Mouse (Mus musculus): ENCODE measurements at regions not wholly inside any gene's neighbourhood (a gene's known extent, or its start where the extent isn't known, plus 50 kb on each side); places are given as distances from the start of the nearest gene placed in this dataset.

GRCm38 (mm10) chr14:61819251-61819650 is 212.0 kb downstream of the Kcnrg start:
- DNase-seq (ENCODE audit: low spot score): no peak

DNA sequence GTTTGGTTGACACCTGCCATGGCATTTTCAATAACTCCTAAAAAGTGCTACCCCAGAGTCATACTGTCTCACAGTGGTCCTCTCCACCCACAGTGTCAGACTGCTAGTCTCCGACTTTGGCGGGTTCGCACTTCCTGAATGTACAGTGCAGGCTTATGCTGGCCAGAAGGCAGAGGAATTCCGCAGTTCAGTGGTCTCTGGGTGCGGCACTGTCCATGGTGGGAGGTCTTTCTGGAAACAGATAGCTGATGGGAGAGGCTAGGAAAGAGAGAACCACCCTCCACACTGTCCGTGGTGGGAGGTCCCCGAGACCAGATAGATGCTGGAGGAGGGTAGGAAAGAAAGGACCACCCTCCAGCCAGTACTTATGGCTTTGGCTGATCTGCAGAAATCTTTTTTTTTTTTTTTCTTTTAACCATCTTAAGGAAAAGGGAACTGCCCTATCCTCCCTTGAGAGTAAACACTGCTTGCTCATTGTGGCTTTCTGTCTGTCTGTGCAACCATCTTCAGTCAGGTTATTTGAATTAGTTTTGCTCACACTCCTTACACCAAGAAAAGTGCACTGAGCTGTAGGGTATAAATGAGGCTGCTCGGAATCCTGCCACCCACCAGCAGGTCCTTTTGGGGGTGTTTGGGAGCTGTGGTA is 227.2 kb downstream of the Kcnrg start:
- DNase-seq (ENCODE audit: low spot score): no peak

GRCm38 (mm10) chr14:61835729-61836128 is 228.5 kb downstream of the Kcnrg start:
- no peak for DNase-seq (ENCODE audit: low spot score)

GRCm38 (mm10) chr14:61836231-61836630 is 229.0 kb downstream of the Kcnrg start:
- no peak for DNase-seq (ENCODE audit: low spot score)

- no peak for DNase-seq (ENCODE audit: low spot score)
These were observed 229.7 kb downstream of the Kcnrg start for GRCm38 (mm10) chr14:61836965-61837364.

- DNase-seq (ENCODE audit: low spot score): no peak
These were observed 230.6 kb downstream of the Kcnrg start for GRCm38 (mm10) chr14:61837851-61838250.

- DNase-seq (ENCODE audit: low spot score): no peak
These were observed 235.2 kb downstream of the Kcnrg start for GRCm38 (mm10) chr14:61842476-61842875.

DNA sequence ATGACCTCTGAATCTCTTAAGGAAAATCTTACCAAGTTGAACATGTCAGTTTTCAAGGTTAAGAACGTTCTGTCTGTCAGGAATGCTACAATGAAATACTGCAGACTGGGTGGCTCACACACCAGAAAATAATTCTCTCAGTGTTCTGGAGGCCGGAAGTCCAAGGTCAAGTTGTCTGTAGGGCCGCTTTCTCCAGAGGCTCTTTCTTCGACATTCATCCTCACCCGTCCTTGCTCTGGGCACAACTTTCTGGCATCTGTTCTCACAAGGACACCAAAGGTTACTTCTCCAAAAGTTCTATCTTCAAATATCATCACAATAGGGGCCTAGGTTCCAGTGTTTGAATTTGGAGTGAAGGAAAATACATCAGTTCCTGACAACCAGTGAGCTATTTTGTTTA is 239.2 kb downstream of the Kcnrg start:
- DNase-seq (ENCODE audit: low spot score): no peak

DNA sequence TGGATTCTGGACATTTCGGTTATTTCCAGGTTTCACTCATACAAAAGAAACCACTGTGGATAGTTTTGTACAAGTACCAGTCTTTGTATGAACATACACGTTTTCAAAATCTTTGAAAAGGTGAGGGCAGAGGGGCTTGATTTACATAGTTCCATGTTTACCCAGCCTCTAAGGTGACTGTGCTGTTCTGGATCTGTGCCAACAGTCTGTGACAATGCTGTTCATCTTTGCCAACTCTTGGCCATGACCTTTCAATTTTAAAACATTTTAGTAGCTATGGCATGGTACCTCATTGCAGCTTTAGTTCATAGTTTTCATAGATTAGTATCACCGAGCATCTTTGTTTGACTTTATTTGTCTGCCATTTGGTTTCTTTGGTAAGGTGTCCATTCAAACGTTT is 243.0 kb downstream of the Kcnrg start:
- DNase-seq (ENCODE audit: low spot score): peak; percentile 5

- peak; percentile 21 for DNase-seq (ENCODE audit: low spot score)
These were observed 250.4 kb downstream of the Kcnrg start for GRCm38 (mm10) chr14:61857616-61858015.

DNA sequence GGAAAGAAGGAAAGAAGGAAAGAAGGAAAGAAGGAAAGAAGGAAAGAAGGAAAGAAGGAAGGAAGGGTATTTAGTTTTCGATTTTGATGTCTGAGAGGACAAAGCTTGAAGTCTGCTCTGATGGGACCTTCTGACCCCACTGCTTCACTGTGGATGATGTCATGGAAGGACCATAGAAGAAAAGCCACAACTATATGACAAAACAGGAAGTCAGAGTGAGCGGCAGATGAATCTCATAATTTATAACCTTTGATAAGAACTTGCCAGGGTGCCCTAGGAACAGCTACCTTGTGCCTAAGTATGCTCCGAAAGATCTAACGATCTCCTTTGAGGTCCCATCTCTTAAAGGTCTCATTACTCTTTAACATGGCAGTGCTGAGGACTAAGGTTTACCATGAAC is 253.4 kb downstream of the Kcnrg start:
- no peak for DNase-seq (ENCODE audit: low spot score)

DNA sequence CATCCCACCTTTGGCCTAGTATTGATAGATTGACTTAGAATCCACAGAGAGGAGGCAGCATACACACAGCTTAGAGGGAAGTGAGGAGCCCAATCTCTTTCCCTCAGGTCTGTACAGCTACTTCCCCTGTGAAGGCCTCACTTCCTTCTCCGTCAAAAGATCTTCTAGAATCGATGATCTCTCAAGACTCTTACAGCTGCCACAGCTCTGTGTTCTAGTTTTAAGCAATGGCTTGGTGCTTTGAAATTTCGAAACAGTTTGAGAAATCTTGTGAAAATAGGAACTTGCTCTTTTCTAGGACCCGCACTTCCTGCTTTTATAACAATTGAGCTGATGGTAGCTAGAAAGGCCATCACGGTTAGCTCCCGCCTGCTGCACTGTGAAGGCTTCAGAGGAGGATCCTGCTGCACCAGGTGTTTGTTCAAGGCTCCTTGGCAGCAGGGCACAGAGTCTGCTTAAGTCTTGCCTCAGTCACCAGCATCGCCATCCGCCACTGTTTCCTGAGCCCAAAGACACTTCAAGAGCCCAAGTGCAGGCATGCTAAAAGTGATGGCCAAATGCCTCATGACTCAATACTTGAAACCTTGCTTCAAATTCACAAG is 254.2 kb downstream of the Kcnrg start:
- DNase-seq (ENCODE audit: low spot score): no peak

- DNase-seq (ENCODE audit: low spot score): no peak
These were observed 255.7 kb downstream of the Kcnrg start for GRCm38 (mm10) chr14:61862931-61863330.

DNA sequence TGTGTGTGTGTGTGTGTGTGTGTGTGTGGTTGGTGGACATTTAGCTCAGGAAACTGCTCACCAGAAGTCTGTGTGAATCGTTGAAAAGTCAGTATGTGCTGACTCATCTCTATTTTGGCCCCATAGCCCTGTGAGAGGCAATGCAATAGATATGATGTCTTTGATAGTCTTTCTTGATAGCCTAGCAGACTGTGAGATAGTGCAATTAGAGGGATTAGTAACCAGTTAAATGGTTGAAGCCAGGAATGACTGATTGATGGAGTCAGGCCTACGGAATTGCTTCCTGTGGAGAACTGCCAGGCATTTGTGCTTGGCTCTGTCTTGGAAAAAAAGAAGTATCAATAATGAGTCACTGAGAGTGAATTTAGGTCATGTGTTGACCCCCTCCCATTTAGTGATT is 256.2 kb downstream of the Kcnrg start:
- peak; percentile 45 for DNase-seq (ENCODE audit: low spot score)

- no peak for DNase-seq (ENCODE audit: low spot score)
These were observed 259.4 kb downstream of the Kcnrg start for GRCm38 (mm10) chr14:61866532-61867268.

GRCm38 (mm10) chr14:61874206-61874605 is 266.9 kb downstream of the Kcnrg start:
- DNase-seq (ENCODE audit: low spot score): no peak

- DNase-seq (ENCODE audit: low spot score): no peak
These were observed 272.2 kb downstream of the Kcnrg start for GRCm38 (mm10) chr14:61879416-61879815.

DNA sequence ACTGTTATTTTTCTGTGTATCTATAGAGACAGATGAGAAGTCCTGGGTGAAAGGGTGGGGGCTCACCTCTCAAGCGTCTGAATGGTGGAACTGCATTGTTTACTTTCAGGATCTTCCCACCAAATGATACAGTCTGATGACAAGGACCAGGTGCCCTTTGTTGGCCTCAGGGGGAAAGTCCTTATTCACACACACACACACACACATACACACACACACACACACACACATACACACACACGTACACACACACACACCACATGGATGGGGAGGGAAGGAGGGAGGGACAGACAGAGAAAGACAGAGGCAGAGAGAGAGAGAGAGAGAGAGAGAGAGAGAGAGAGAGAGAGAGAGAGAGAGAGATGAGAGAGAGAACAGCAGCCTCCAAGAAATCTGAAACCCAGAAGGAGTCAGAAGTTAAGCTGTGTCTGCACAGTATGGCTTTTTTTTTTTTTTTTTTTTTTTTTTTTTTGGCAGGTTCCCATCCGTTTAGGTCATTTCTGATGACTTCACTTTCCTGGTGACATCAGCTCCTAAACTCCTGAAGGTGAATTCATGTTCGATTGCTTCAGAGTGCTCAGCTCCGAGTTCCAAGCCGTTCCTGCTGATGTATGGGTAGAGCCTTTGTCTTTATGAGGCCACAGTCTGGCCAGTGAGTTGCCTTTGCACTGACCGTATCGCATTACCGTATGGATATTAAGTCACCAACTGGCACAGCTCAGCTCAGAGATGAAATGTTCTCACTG is 273.4 kb downstream of the Kcnrg start:
- no peak for DNase-seq (ENCODE audit: low spot score)

- DNase-seq (ENCODE audit: low spot score): no peak
These were observed 278.2 kb downstream of the Kcnrg start for GRCm38 (mm10) chr14:61885241-61886015.

- no peak for DNase-seq (ENCODE audit: low spot score)
These were observed 282.4 kb downstream of the Kcnrg start for GRCm38 (mm10) chr14:61889626-61890025.

- DNase-seq (ENCODE audit: low spot score): no peak
These were observed 286.5 kb downstream of the Kcnrg start for GRCm38 (mm10) chr14:61893786-61894185.

- DNase-seq (ENCODE audit: low spot score): no peak
These were observed 289.6 kb downstream of the Kcnrg start for GRCm38 (mm10) chr14:61896879-61897278.
